Mouse (Mus musculus): ENCODE measurements around the gene Nsg1. TPM values are rescaled to one million over a fixed set of nuclear protein-coding genes. Genes with fewer than 3 reads are reported as not detected.

Nsg1 gene
- total RNA-seq, 2 experiments from 2014 or later = 120 to 121 TPM

DNA sequence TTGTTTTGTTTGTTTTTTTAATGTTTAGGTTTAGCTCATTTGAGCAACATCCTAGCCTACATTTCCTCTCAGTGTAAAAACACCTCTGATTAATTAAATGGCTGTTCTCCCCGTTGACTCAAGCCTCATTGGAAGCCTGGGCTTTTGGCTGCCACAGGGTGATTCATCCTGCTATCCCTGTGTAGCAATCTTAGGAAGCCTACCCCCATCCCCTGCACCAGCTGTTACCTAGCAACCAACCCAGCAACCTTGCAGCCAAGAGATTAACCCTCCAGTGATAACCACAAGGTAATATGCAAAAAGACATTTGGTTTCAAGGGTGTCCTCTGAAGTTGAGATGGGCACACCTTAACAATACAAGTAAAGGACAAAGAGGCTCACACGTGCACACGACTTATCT is 8.4 kb downstream of the Nsg1 start:
- no peak for DNase-seq (ENCODE audit: low spot score in 2 of 2)

DNA sequence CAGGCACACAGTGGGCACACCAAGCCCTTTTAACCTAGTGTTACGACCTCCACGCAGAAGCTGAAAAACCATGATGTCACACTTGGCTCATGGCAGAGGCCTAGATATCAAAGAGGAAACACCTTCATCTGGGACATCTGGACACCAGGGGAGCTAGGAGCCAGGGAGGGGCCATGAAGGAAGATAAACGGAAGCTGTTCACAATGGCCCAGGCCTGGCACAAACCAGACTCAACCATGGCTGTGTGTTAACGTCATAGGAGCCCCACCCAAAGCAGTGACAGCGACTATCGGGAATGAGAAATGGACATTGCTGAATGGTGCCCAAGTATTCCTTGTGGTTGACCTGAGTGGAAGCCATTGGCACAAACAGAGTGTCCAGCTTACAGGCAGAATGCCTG is 13.2 kb downstream of the Nsg1 start:
- DNase-seq (ENCODE audit: low spot score in 2 of 2) = no peak

DNA sequence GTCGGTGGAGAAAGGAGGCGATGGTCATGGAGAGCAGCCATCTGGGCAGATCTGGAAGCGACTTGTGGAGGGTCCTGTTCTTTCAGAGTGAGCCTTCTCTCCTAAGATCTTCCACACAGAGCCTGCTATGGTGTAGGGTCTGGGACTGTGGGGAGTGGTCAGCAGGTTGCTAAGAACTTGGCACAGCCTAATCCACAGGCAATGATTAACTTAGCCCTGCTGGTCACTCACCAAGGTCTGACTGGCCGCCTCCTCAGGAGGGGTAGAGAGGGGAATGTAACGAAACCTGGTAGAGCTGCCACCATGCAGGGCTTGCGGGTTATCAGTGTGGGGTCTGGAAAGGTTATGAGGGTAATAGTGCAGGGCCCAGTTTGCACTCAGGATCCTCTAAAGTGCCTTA is 18.8 kb downstream of the Nsg1 start:
- no peak for DNase-seq (ENCODE audit: low spot score in 2 of 2)

DNA sequence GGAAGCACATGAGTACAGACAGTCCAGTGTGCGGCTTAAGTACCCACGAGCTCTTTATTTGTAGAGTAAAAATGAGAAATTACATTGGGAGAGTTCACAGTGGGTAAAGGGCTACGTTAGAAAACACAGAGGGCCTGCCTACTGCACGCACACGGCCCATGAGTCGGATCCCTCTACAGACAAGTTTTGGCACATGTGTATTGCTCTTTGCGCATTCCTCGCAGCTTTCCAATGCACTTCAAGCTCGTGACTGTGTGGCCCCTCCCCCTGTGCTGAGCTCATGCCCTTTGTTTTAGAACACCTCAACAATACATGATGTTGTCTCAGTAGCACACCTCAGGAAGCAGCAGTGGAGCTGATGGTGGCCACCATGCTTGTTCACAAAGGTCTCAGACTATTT is 22.5 kb downstream of the Nsg1 start:
- no peak for DNase-seq (ENCODE audit: low spot score in 2 of 2)

DNA sequence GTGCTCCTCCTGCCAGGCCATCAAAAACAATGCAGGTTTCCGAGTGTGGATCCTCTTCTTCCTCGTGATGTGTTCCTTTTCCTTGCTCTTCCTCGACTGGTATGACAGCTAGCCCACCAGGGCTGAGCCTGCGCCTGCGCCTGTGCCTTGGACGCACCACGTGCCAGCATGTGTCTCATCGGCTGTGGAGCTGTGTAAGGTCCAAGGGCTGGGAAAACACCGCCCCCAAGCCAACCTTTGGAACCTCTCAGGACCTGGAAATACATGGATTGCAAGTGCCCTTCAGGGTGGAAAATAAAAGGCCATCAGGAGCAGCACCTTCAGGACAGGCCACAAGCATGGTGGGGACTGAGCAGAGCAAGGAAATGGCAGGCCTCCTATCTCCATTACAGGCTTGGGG is 23.5 kb downstream of the Nsg1 start:
- no peak for DNase-seq (ENCODE audit: low spot score in 2 of 2)

- no peak for DNase-seq (ENCODE audit: low spot score in 2 of 2)
These were observed 30.4 kb downstream of the Nsg1 start for GRCm38 (mm10) chr5:38129339-38129738.

GRCm38 (mm10) chr5:38126519-38127306 is 33.0 kb downstream of the Nsg1 start:
- DNase-seq (ENCODE audit: low spot score in 2 of 2) = no peak

GRCm38 (mm10) chr5:38121699-38122098 is 38.0 kb downstream of the Nsg1 start:
- DNase-seq (ENCODE audit: low spot score in 2 of 2) = no peak

DNA sequence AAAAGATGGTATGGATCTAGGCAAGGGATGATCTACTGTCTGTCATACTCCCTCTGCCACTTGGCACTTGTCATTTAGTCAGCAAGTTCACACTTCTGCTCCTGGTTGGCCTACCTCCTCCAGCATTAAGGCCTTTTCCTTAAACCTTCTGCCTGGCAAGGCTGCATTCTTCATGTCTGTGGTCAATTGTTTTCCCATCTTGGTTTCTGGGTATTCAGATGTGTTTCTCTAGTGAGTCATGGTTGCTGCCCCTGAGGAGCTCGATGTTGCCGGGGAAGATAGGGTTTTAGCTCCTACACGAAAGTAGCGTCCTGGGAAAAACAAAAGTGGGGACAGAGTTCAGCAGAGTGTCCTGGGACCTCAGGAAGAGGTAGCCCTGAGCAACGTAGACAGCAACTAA is 40.4 kb downstream of the Nsg1 start:
- no peak for DNase-seq (ENCODE audit: low spot score in 2 of 2)

GRCm38 (mm10) chr5:38117056-38117455 is 42.7 kb downstream of the Nsg1 start:
- DNase-seq (ENCODE audit: low spot score in 2 of 2) = no peak

DNA sequence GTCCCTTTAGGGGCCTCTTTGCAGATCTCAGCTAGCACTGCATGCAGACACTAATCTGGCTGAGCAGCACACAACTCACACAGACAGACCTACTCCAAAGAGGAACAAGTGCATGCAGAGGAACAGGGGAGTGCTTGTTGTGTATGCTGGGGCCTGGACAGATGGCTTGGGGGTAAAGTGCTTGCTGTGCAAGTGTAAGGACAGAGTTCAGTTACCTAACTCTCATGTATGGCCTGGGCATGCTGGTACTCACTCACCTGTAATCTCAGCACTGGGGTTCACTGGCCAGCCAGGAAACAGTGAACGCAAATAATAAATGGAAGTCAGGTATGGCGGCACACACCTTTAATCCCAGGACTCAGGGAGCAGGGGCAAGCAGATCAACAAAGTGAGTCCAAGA is 45.2 kb downstream of the Nsg1 start:
- no peak for DNase-seq (ENCODE audit: low spot score in 2 of 2)

DNA sequence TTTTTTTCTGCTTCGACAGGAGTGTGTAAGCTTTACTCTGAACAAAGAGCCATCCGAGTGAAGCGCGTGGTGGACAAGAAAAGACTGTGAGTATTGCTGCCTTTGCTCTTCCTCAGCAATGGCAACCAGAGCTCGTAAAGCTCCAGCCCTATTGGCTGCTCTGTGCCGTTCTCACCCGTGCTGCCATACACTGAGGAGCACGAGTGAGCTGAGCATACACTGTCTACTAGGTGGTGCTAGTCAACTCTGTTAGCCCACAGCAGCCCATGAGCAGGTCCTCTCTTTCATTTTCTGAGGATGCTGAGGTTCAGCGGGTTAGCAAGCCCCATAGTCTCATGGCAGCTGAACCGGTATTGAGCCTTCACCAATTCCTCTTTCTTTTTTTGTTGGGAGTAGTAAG is 52.9 kb downstream of the Nsg1 start:
- DNase-seq (ENCODE audit: low spot score in 2 of 2) = no peak

DNA sequence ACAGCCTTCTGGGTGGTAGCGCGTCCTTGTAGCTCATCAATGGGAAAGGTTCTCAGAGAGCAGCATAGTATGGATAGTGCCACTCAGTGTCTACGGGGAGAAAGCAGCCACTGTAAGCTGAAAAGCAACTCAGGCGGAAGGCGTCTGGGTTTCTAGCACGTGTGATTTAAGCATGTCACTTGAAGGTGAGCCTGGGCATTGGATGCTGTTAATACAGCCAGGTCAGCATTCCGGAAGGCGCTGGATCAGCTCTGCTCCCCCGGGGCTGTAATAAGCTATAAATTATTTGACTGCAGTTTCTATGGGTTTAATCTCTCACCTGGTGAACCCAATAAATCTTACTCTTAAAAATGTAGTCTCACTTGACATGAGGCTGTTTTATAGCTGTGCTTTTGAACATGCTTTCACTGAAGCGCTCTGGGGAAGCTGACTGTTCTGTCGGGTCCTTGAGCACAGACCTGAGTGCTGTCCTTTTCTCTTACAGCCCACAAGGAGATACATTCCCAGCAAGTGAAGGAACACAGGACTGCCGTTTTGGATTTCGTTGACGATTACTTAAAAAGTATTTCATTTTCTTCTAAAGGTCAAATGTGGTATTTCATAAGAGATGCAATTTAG is 53.5 kb downstream of the Nsg1 start:
- no peak for DNase-seq (ENCODE audit: low spot score in 2 of 2)

DNA sequence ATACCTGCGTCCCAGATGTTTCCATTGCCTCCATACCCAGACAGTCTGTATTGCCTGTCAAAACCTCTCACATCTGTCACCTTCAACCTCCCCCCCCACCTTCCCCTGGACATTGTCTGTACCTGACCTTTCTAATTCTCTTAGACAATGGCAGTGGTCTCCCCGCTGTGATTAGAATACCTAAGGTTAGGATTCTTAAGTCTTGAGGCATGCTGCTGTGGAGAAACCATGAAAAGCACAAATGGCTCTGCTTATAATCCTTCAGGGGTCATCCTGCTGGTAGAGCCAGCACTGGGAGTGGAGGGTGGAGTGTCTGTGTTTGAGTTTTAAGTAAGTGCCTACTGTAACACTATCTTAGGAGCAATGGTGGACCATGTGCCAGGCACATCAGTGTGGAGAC is 56.8 kb downstream of the Nsg1 start:
- no peak for DNase-seq (ENCODE audit: low spot score in 2 of 2)

- no peak for DNase-seq (ENCODE audit: low spot score in 2 of 2)
These were observed 60.5 kb downstream of the Nsg1 start for GRCm38 (mm10) chr5:38099139-38099676.

DNA sequence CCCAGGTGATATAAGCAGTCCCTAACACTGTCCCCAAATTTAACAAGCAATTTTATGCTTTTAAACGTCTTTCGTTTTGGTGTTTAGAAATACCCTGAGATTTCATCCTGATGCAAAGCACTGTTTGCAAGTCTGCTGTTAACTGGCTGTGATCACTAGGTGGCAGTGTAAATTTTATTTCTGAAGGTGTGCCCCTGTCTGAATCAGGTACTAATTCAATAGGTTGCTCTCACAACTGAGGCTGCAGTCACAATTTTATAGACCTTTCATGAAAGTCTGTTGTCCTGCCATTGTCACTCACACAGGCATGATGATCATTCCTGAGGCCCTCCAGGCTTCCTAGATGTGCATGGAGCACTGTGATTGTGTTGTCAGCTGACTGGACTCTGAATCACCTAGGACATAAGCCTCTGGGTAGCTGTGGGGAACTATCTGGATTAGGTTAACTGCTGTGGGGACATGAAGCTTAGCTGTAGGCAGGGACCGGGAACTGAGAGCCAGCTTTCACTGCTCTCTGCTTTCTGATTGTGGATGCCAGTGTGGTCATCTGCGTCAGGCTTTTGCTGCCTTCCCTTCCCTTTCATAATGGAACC is 62.1 kb downstream of the Nsg1 start:
- DNase-seq (ENCODE audit: low spot score in 2 of 2) = no peak

- DNase-seq (ENCODE audit: low spot score in 2 of 2) = no peak
These were observed 65.4 kb downstream of the Nsg1 start for GRCm38 (mm10) chr5:38094331-38094730.

GRCm38 (mm10) chr5:38091966-38092304 is 67.8 kb downstream of the Nsg1 start:
- DNase-seq (ENCODE audit: low spot score in 2 of 2) = no peak

GRCm38 (mm10) chr5:38091046-38091965 is 68.4 kb downstream of the Nsg1 start:
- no peak for DNase-seq (ENCODE audit: low spot score in 2 of 2)

GRCm38 (mm10) chr5:38090581-38090980 is 69.1 kb downstream of the Nsg1 start:
- DNase-seq (ENCODE audit: low spot score in 2 of 2) = no peak

GRCm38 (mm10) chr5:38090111-38090510 is 69.6 kb downstream of the Nsg1 start:
- DNase-seq (ENCODE audit: low spot score in 2 of 2) = no peak
